Mouse (Mus musculus) ES-E14 (cell line): ENCODE data around the gene Cabp1.
"Not testable (repeated sequence)": the region's sequence is repeated elsewhere in the genome, so short reads cannot be mapped to it uniquely, and the experiment has no call there.

Source experiments
- CHD2 ChIP-seq: IDR thresholded peaks from 2 replicates; pipeline ENCODE4 v1.6.1; 2014; ENCODE audit warnings: mild to moderate bottlenecking, low read depth, low read length, inconsistent platforms
- HCFC1 ChIP-seq: IDR thresholded peaks from 2 replicates; pipeline ENCODE4 v1.6.1; 2012; ENCODE audit warnings: low read length, inconsistent platforms, borderline replicate concordance; ENCODE audit not compliant: insufficient read depth
- MAFK ChIP-seq: IDR thresholded peaks from 2 replicates; pipeline ENCODE4 v1.6.1; 2014; ENCODE audit warnings: mild to moderate bottlenecking, low read depth, low read length, inconsistent platforms; ENCODE audit not compliant: insufficient read depth
- ZC3H11A ChIP-seq: IDR thresholded peaks from 2 replicates; pipeline ENCODE4 v1.6.1; 2012; ENCODE audit warnings: low read depth, mild to moderate bottlenecking, inconsistent platforms, low read length, borderline replicate concordance
- ZNF384 ChIP-seq: IDR thresholded peaks from 2 replicates; pipeline ENCODE4 v1.6.1; 2012; ENCODE audit warnings: low read depth, low read length, inconsistent platforms

DNA sequence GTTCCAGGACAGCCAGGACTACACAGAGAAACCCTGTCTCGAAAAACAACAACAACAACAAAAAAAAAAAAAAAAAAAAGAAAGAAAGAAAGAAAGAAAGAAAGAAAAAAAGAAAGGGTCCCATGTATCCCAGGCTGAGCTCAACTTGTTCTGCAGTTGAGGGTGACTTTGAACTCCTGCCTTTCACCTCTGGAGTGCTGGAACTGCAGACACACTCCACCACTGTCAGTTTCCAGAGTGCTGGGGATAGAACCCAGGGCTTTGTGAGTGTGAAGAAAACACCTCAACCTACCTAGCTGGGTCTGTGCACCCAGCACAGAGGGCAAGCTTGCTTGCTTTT, 32.3 kb downstream of the Cabp1 start:
- TF ChIP-seq CHD2, HCFC1, MAFK, ZC3H11A: not testable (repeated sequence)
- peak; percentile 69 for TF ChIP-seq ZNF384
